Mouse (Mus musculus): ENCODE results near the gene Mif.

GRCm38 (mm10) chr10:75853452-75853851, 6.6 kb downstream of the Mif start:
- no peak for TF ChIP-seq POLR2A (IDR thresholded peaks at IDR 0.05; ENCODE audit: extremely low read depth, insufficient read depth, low read length)
- TF ChIP-seq CTCF (IDR thresholded peaks at IDR 0.05; ENCODE audit: low read depth, low read length), result peak; percentile 50

All from liver, adult 2 months (tissue).